9 mouse cellular contexts compared by ENCODE assay signal in the genomic region with DNA sequence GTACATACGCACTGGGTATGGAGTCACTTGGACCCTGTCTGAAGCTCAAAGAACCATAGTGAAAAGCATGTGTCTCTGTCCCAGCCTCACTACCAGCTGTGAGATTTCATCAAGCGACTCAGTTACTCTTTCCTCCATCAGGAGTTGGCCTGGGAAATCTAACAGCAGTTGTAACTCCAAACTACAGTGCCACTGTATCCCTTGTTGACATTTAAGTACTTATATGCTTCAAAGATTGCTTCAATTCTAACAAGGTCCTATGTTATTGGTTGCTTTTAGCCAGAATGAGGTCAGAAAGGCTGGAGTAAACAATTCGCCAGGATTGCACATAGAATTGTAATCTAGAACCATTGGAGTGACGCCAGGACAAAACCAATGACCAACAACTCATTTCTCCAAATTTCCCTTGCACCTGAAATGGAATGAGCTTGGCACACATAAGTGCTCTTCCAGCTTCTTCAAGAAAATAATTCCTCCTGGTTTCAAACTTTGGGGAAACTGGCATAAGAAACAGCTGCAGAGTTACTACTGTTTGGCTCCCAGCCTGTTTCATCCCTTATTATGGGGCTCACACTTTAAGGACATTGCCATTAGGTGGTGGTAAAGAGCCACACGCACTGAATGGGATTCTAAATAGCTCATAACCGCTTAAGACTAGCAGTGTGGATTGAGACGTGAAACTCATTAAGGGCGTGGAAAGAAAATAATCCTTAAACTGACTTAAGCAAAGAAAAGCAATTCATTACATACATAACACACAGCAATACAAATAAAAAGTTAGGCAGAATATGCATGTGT. TPM values are rescaled to one million over a fixed set of nuclear protein-coding genes. Genes with fewer than 3 reads are reported as not detected.
A peak's percentile ranks its signal among the peaks of the same experiment; 100 is the strongest.
DNase-seq lines count a peak whose midpoint lies in the region; ATAC-seq and TF ChIP-seq lines count a peak whose summit lies in the region.
"Had no signal": no experiment of that assay in that cellular context is flagged by ENCODE, and none has a peak within 500 bp of the region (broad histone marks: within the 10 kb centered on the region; RNA-seq: fewer than 3 reads in every experiment).

No protein-coding gene starts in this region.

- H3K9me3 ChIP-seq in midbrain, embryonic 14.5 days (ENCODE audit: control insufficient read depth, low read length): no peaks in the 10 kb centered on the region
- H3K9me3 ChIP-seq in midbrain, embryonic 13.5 days: no peaks in the 10 kb centered on the region

- H3K9ac ChIP-seq in midbrain, embryonic 14.5 days (replicated peaks; ENCODE audit: low read length): no peak overlapping the region
- no peak overlapping the region for H3K9ac ChIP-seq in midbrain, embryonic 13.5 days (replicated peaks)

- intact Hi-C loops in gastrocnemius, adult 2 months (cut with DNase I): loop anchor here (5.0 kb wide), 1 partner anchor 158 kb away; no protein-coding TSS in a partner anchor
- intact Hi-C loops in gastrocnemius, postnatal 14 days (cut with DNase I; ENCODE audit: low total_unique reads): no loop called here

- WGBS in midbrain, embryonic 14.5 days: 61% methylated on average over 8 of the region's 8 CpGs
- 65% methylated on average over 8 of the region's 8 CpGs for WGBS in midbrain, embryonic 13.5 days

- H3K36me3 ChIP-seq in midbrain, embryonic 14.5 days (ENCODE audit: control insufficient read depth, insufficient read depth, low read length): no peaks in the 10 kb centered on the region
- no peaks in the 10 kb centered on the region for H3K36me3 ChIP-seq in midbrain, embryonic 13.5 days

- no peak for ATAC-seq in midbrain, embryonic 14.5 days (ENCODE audit: low FRiP score, low TSS enrichment)
- ATAC-seq in midbrain, embryonic 13.5 days: no peak

- DNase-seq in gastrocnemius, adult 2 months: peak; percentile 16
- no peak for DNase-seq in gastrocnemius, postnatal 14 days
- peak; percentile 73 for DNase-seq in midbrain, embryonic 14.5 days
- DNase-seq in kidney, adult 8-10 months: peak; percentile 36 to 56
- DNase-seq in thymus, postnatal 4 days: peak; percentile 21
- no peak for DNase-seq in frontal cortex, postnatal 25 days (ENCODE audit: low spot score in 2 of 2)
- DNase-seq in gastrocnemius, adult 8-10 months (ENCODE audit: low spot score in 2 of 2): no peak

- H3K4me3 ChIP-seq in gastrocnemius, adult 2 months: no peak overlapping the region
- H3K4me3 ChIP-seq in midbrain, embryonic 14.5 days (replicated peaks; ENCODE audit: low read depth, low read length): no peak overlapping the region
- H3K4me3 ChIP-seq in midbrain, embryonic 13.5 days (replicated peaks): no peak overlapping the region

- H3K27me3 ChIP-seq in midbrain, embryonic 14.5 days (ENCODE audit: control insufficient read depth, insufficient read depth, low read length): no peaks in the 10 kb centered on the region
- H3K27me3 ChIP-seq in midbrain, embryonic 13.5 days: no peaks in the 10 kb centered on the region

- H3K4me2 ChIP-seq in midbrain, embryonic 14.5 days (ENCODE audit: low read length): no peak overlapping the region
- H3K4me2 ChIP-seq in midbrain, embryonic 13.5 days (replicated peaks): no peak overlapping the region

- H3K4me1 ChIP-seq in midbrain, embryonic 14.5 days (ENCODE audit: control insufficient read depth, insufficient read depth, low read length): no peaks in the 10 kb centered on the region
- no peaks in the 10 kb centered on the region for H3K4me1 ChIP-seq in midbrain, embryonic 13.5 days (replicated peaks)

- peak; percentile 64 for TF ChIP-seq CTCF in gastrocnemius, adult 2 months (IDR thresholded peaks at IDR 0.05)

- H3K27ac ChIP-seq in gastrocnemius, adult 2 months: no peak overlapping the region
- H3K27ac ChIP-seq in midbrain, embryonic 14.5 days (replicated peaks; ENCODE audit: low read depth, low read length): no peak overlapping the region
- no peak overlapping the region for H3K27ac ChIP-seq in midbrain, embryonic 13.5 days
- H3K27ac ChIP-seq: macrophage had no signal

RNA-seq across cellular contexts. Expression of gene Galnt14, which starts 13.8 kb away (rescaled TPM):
- not detected for total RNA-seq in gastrocnemius, adult 2 months (2021)
- total RNA-seq in gastrocnemius, postnatal 14 days (2021): under 1 TPM in 1 of 2 experiments, not detected in 1; 0.14 TPM
- 15.3 and 18.8 TPM in 2 replicates for polyA plus RNA-seq in midbrain, embryonic 14.5 days (2014; fragmentation: Nextera tagmentation; extraction: Ambion mirVana)
- polyA plus RNA-seq in midbrain, embryonic 13.5 days (2015; fragmentation: Nextera tagmentation; extraction: Ambion mirVana): 16.0 and 16.9 TPM in 2 replicates
- not detected for total RNA-seq in gastrocnemius, adult 8-10 months (2022)
- polyA plus RNA-seq: macrophage had no signal

Comparison
In these comparisons a context has a peak if more than half of its experiments do, and no peak if none do; other contexts are left out.
1. DNase-seq: peak in gastrocnemius, adult 2 months (single experiment), midbrain, embryonic 14.5 days (single experiment), kidney, adult 8-10 months (2 of 2) and thymus, postnatal 4 days (single experiment); none in gastrocnemius, postnatal 14 days (single experiment), frontal cortex, postnatal 25 days (0 of 2) and gastrocnemius, adult 8-10 months (0 of 2).